Mouse (Mus musculus): Measurements from ENCODE around the gene Cdk19.

DNA sequence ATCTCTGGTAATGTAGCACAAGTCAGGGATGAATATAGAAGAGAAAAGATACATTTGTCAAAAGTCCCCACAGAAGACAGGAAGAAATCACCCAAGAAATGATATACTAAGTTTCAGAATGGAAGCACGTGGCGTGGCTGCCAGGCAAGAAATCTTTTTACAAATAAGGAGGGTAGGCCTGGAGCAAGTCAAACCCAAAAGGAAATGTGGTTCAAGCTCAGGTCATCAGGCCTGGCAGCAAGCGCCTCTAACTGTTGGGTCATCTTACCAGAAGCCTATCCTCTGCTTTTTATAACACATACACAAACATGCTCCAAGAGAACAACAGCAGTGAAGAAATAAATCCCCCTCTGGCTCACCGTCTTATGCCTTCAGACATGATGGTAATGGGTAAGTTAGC, 26.6 kb upstream of the Cdk19 start:
- TF ChIP-seq POLR2A (IDR thresholded peaks at IDR 0.05; ENCODE audit: borderline replicate concordance, control insufficient read depth, low read depth, low read length), result no peak
- TF ChIP-seq CTCF (IDR thresholded peaks at IDR 0.05; ENCODE audit: control insufficient read depth, insufficient read depth, low read length), result no peak

Data from bone marrow, adult 2 months (tissue).